Mouse (Mus musculus) small intestine, adult 2 months (tissue): ENCODE measurements around the gene Esp38. TPM values are rescaled to one million over a fixed set of nuclear protein-coding genes. Genes with fewer than 3 reads are reported as not detected.
"Not testable (repeated sequence)": the region's sequence is repeated elsewhere in the genome, so short reads cannot be mapped to it uniquely, and the experiment has no call there.

ENCODE experiments used
- H3K27ac ChIP-seq: fragments of 200-500 bp; 2 replicates; pipeline ENCODE4 v1.5.1; 2012; ENCODE audit warnings: low read depth, low read length, control low read depth, inconsistent platforms; ENCODE audit not compliant: insufficient read depth
- H3K27me3 ChIP-seq: fragments of 200-500 bp; 2 replicates; pipeline ENCODE4 v1.6.1; 2012; ENCODE audit warnings: mild to moderate bottlenecking, moderate library complexity, low read length, inconsistent platforms; ENCODE audit not compliant: control insufficient read depth, insufficient read depth
- H3K36me3 ChIP-seq: fragments of 200-500 bp; 2 replicates; pipeline ENCODE4 v1.6.1; 2012; ENCODE audit warnings: mild to moderate bottlenecking, low read length, control low read depth, inconsistent platforms; ENCODE audit not compliant: control insufficient read depth, insufficient read depth
- H3K4me1 ChIP-seq: fragments of 200-500 bp; 2 replicates; pipeline ENCODE4 v1.6.1; 2012; ENCODE audit warnings: low read length, inconsistent platforms, mixed read lengths; ENCODE audit not compliant: control insufficient read depth, insufficient read depth, insufficient read length
- H3K4me3 ChIP-seq: fragments of 200-500 bp; 2 replicates; pipeline ENCODE4 v1.5.1; 2012; ENCODE audit warnings: low read depth, mild to moderate bottlenecking, control low read depth, inconsistent platforms, low read length, moderate library complexity
- CTCF ChIP-seq: fragments of 200-500 bp; IDR thresholded peaks from 2 replicates; pipeline ENCODE4 v1.5.1; 2012; ENCODE audit warnings: low read depth, mild to moderate bottlenecking, control low read depth, inconsistent platforms, low read length, moderate library complexity, mixed read lengths; ENCODE audit not compliant: insufficient replicate concordance, insufficient read length; ENCODE audit errors: extremely low read depth
- POLR2A ChIP-seq: fragments of 200-500 bp; IDR thresholded peaks from 2 replicates; pipeline ENCODE4 v1.6.1; 2012; ENCODE audit warnings: low read depth, mild to moderate bottlenecking, control low read depth, inconsistent platforms, low read length, moderate library complexity
- WGBS: fragments of 180-500 bp; shearing (Covaris S2); methylation state at CpG from one replicate; pipeline ENCODE4 v1.1.7; 2018; 5-methylcytosine and 5-hydroxymethylcytosine counted together
- polyA plus RNA-seq: library from polyadenylated mRNA; depleted of rRNA; stranded (reverse); fragments of >200 nt; gene quantifications from 2 replicates; pipeline ENCODE4 v1.2.3, GENCODE M21; 2012; rRNA removed

The Esp38 gene
- polyA plus RNA-seq = not detected in 2 replicates

DNA sequence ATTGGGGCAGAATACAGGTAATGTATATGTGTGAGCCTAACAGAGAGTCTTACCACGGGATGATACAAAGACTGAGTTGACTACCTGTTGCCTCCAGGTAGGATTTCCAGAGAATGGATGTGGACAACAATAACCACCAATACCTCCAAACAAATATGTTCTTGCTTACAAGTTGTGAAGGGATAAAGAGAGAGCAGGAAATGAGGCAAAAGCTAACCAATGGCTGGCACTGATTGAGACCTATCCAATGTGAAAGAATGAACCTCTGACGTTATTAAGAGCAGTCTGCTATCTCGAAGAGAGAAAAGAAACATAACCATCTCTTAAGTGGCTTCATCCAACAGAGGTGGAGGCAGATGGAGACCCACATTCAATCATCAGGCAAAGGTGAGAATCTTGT lies at the start of gene Esp38:
Esp38 (plus strand) TSS at position 301 of the 400 bp plus-strand sequence.
- WGBS = 74% methylated on average over 3 of the region's 3 CpGs
- Histone ChIP-seq H3K27me3 (no peaks in the 10 kb centered on the region), H3K4me1 (no peaks in the 10 kb centered on the region), H3K4me3 (no peak within 1 kb of the TSS), H3K36me3 (no peaks in the 10 kb centered on the region), H3K27ac (no peak within 1 kb of the TSS)
- TF ChIP-seq CTCF = no peak
- no peak for TF ChIP-seq POLR2A

DNA sequence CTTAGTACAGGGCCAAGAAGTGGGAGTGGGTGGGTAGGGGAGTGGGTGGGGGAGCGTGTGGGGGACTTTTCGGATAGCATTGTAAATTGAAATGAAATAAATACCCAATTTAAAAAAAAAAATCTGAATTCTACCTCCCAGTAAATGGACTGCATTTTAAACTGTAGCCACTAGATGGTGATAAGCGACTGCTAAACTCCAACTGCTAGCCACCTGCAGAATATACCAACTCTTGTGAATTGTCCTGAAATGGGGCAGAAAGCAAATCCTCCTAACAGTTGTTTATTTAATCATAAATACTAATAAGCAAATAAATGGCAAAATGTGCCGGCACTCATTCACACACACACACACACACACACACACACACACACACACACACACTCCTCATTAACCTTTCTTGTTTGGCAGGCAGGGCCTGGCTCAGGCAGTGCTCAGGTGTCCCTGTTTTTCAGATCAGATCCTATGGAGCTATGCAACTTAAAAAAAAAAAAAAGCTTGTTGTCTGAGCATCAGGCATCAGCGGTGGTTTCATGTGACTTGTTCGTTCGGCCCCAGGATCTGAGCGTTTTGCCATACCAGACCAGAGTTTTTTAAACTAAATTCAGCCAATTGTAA lies 47.3 kb upstream of the Esp38 start:
- not testable (repeated sequence) for H3K27me3 ChIP-seq, H3K36me3 ChIP-seq, H3K4me1 ChIP-seq, H3K4me3 ChIP-seq, H3K27ac ChIP-seq
- WGBS = 46% methylated on average over 8 of the region's 8 CpGs

Other genes starting within 250 kb of the Esp38 start
- not detected in 2 replicates for gene AC192777.2, start 144.9 kb downstream of the Esp38 start, polyA plus RNA-seq